Mouse (Mus musculus) layer of hippocampus, postnatal 25 days (tissue): ENCODE data around the gene Gal3st2. TPM values are rescaled to one million over a fixed set of nuclear protein-coding genes. Genes with fewer than 3 reads are reported as not detected.
"Not testable (repeated sequence)": the region's sequence is repeated elsewhere in the genome, so short reads cannot be mapped to it uniquely, and the experiment has no call there.

ENCODE experiments used
- DNase-seq, 2 experiments: peaks; one replicate each; pipeline ENCODE4 v3.0.0; 2022; ENCODE audit warnings: mixed read lengths in 2 of 2, low spot score in 1 of 2; ENCODE audit errors: extremely low spot score in 1 of 2
- total RNA-seq, 2 experiments: library from RNA; stranded (reverse); gene quantifications; 2 replicates each; pipeline ENCODE4 v1.2.3; 2021

Gal3st2 gene
- not detected for total RNA-seq

GRCm38 (mm10) chr1:93861048-93861447 lies at the start of gene Gal3st2:
TSS of gene Gal3st2 (plus strand) at chr1:93861306.
- not testable (repeated sequence) for DNase-seq

GRCm38 (mm10) chr1:93811495-93812039 lies 49.5 kb upstream of the Gal3st2 start:
- DNase-seq, result no peak

GRCm38 (mm10) chr1:93817823-93818532 lies 43.1 kb upstream of the Gal3st2 start:
- DNase-seq, result no peak

- no peak for DNase-seq
Measured at GRCm38 (mm10) chr1:93818722-93819121, 42.4 kb upstream of the Gal3st2 start.

- DNase-seq, result no peak
Measured at GRCm38 (mm10) chr1:93823796-93824495, 37.2 kb upstream of the Gal3st2 start.

- no peak for DNase-seq
Measured at GRCm38 (mm10) chr1:93824609-93825008, 36.5 kb upstream of the Gal3st2 start, which contains the start of gene D2hgdh. TSS of gene D2hgdh (plus strand) at chr1:93824909.

- peak; percentile 88 to 90 for DNase-seq
Measured at GRCm38 (mm10) chr1:93825105-93825674, 35.9 kb upstream of the Gal3st2 start.

GRCm38 (mm10) chr1:93825771-93826539 lies 35.2 kb upstream of the Gal3st2 start:
- no peak for DNase-seq

GRCm38 (mm10) chr1:93826540-93826835 lies 34.6 kb upstream of the Gal3st2 start:
- no peak for DNase-seq

- not testable (repeated sequence) for DNase-seq
Measured at GRCm38 (mm10) chr1:93832754-93833360, 28.2 kb upstream of the Gal3st2 start.

GRCm38 (mm10) chr1:93834671-93835150 lies 26.4 kb upstream of the Gal3st2 start:
- DNase-seq, result no peak

GRCm38 (mm10) chr1:93835211-93835610 lies 25.9 kb upstream of the Gal3st2 start:
- no peak for DNase-seq

GRCm38 (mm10) chr1:93835876-93836531 lies 25.1 kb upstream of the Gal3st2 start:
- DNase-seq, result no peak

- DNase-seq, result no peak
Measured at GRCm38 (mm10) chr1:93836532-93836913, 24.6 kb upstream of the Gal3st2 start.

- DNase-seq, result no peak
Measured at GRCm38 (mm10) chr1:93837335-93837734, 23.8 kb upstream of the Gal3st2 start.

GRCm38 (mm10) chr1:93838569-93838968 lies 22.5 kb upstream of the Gal3st2 start:
- not testable (repeated sequence) for DNase-seq

- DNase-seq, result not testable (repeated sequence)
Measured at GRCm38 (mm10) chr1:93845766-93846366, 15.2 kb upstream of the Gal3st2 start.

- not testable (repeated sequence) for DNase-seq
Measured at GRCm38 (mm10) chr1:93855790-93856189, 5.3 kb upstream of the Gal3st2 start.

- no peak for DNase-seq
Measured at GRCm38 (mm10) chr1:93857370-93857769, 3.7 kb upstream of the Gal3st2 start.
